Mouse (Mus musculus) fibroblast of lung, adult 2 months (primary cell): ENCODE results near the gene Nenf.

Experiments
- DNase-seq: peaks from one replicate; pipeline ENCODE4 v3.0.0-alpha.2; 2011; ENCODE audit warnings: low read depth

Nenf gene

GRCm38 (mm10) chr1:191317591-191318196 lies at the start of gene Nenf:
Gene Nenf, minus strand, starts transcription at chr1:191318194.
- DNase-seq, result no peak

- no peak for DNase-seq
These were observed 46.5 kb upstream of the Nenf start for GRCm38 (mm10) chr1:191364477-191364876.

DNA sequence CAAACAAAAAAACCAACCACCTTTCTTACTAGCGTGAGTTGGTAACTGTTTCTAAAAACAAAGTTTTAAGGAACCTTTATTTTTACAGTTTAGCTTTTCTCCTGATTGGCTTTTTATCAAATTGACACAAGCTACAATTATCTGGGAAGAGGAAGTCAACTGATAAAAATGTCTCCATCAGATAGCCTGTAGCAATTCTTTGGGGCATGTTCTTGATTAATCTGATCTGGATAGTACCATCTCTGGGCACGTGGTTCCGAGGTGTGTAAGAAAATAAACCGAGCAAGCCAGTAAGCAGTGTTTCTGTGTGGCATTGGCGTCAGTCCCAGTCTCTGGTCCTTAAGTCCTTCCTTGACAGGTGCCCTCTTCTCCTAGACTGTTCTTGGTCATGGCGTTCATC lies 44.4 kb upstream of the Nenf start:
- no peak for DNase-seq

GRCm38 (mm10) chr1:191359478-191359877 lies 41.5 kb upstream of the Nenf start:
- DNase-seq, result no peak

DNA sequence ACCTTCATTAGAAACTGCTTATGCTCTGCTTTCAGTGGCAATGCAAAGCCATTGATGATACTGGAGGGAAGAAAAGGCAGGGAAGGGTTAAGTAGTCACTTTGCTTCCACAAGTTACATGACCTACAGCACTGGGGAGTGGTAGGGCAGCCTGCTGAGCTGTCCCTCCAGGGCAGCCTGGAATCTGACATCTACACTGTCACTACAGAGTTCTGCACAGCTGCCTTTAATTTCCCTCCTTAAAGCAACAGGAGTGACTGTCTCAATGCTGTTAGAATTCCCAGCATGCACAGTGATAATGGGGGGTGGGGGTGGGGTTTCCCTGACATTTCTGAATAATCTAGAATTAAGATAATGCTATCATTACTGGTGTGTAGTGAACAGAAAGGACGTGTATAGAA lies 38.9 kb upstream of the Nenf start:
- DNase-seq, result no peak

DNA sequence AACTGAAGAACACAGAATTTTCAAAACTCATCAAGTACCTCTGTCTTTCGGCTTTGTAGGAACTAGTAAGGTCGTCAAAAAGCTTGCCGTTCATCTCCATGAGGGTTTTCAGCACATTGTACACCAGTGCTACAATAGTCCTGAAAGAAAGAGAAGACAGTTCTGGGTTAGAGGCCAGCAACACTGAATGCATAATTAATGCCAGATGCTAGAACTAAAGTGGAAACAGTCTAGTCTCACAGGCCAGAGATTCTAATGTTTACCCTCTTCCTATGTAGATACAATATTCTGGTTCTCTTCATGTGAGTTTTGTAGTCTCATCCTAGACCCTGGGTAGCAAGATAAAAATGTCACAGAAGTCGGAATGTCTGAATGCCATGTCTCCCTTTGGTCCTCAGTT lies 35.8 kb upstream of the Nenf start:
- DNase-seq, result no peak

GRCm38 (mm10) chr1:191352786-191353488 lies 34.9 kb upstream of the Nenf start:
- DNase-seq, result peak; percentile 42

DNA sequence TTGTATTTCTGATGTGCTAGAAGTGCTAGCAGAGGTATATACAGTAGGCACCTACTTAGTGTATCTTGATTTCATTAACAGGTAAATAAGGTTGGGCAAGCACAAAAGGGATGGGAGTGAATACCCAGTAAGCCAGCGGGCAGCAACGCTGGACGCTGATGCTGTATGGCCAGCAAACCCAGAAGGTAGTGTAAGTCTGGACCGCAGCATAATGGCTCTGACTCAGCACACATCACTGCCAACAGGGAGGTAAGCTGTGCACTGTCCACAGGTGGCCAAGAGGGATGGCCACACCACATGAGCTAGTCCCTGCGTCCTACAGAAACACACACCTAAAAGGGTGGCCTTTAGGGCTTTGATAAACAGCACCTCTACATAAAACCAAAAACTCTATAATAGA lies 32.4 kb upstream of the Nenf start:
- DNase-seq, result no peak

GRCm38 (mm10) chr1:191349486-191350037 lies 31.6 kb upstream of the Nenf start:
- no peak for DNase-seq

- no peak for DNase-seq
These were observed 31.0 kb upstream of the Nenf start for GRCm38 (mm10) chr1:191348996-191349395.

GRCm38 (mm10) chr1:191348592-191348991 lies 30.6 kb upstream of the Nenf start:
- DNase-seq, result no peak

DNA sequence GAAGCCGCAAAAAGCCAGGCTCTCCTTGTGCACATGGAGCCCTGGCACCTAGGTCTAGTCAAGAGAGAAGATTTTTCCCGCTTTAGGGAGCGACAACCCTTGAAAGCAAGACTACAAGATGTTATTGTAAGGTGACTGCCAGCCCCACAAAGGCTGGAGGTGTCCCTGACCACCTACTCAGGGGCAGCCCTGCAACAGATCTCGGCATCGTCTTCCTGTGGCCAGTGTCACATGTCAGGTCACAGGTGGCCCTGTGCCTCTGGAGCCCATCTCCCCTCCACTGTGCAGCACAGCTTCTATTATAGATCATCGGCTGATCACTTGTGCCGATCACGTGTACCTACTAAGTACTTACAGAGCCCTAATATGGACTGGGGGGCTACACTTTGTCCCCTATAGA lies 29.6 kb upstream of the Nenf start:
- DNase-seq, result no peak

- no peak for DNase-seq
These were observed 22.5 kb upstream of the Nenf start for GRCm38 (mm10) chr1:191340530-191340929.

DNA sequence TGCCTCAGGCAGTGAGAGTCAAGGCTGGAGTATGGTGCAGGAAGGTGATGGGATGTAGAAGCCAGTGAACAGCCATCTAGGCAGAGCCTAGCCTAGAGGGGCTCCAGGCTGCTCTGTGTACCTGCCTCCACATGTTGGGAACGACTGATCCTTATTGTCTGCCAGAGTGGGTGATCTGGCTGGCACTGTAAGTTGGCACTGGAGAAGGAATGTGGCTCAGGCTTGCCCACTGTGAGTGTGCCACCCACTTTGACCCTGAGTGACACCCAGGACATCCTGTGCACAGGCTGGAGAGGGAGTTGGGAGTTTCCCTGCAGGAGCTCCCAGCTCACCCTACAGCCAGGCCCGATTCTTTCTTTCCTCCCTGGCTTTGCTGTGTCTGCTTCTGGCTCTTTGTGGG lies 21.9 kb upstream of the Nenf start:
- no peak for DNase-seq

GRCm38 (mm10) chr1:191334500-191334899 lies 16.5 kb upstream of the Nenf start:
- no peak for DNase-seq

GRCm38 (mm10) chr1:191330356-191330755 lies 12.4 kb upstream of the Nenf start:
- no peak for DNase-seq

DNA sequence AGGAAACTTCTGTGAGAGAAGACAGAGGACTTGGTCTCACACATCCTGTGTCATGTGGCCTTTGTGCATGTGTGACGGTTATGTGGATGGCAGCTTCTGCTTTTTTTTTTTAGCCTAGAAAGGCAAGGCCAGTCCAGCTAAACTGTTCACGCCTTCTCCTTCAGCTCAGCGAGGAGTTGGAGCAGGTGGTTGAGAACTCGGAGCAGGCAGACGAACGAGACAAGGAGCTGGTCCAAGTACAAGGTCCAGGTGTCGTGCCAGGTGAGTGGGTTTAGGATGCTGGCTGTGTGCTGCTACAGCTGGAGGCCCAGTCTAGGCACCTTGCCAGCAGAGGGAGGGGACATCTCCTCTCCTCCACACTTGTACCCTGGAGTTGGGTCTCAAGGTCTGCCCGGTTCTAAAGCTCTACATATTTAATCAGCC lies 10.0 kb upstream of the Nenf start:
- no peak for DNase-seq

DNA sequence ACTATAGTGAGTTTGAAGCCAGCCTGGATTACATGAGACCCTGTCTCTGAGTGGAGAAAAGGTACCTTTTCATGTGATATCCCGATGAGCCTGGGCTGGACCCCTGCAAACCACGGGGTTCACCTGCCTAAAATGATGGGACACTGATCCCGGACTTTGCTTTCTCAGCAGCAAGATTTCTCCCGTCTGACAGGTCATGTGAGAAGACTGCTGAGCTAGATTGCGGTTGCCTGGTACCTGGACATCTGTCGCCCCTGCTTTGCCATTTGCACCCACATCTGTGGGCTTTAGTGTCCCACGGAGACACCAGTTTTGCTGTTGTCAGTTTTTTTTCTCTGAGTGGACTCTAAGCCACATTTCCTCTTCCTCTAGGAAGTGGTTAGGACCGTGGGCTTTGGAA lies 9.3 kb upstream of the Nenf start:
- no peak for DNase-seq

GRCm38 (mm10) chr1:191326233-191326882 lies 8.4 kb upstream of the Nenf start:
- DNase-seq, result no peak

- peak; percentile 86 for DNase-seq
These were observed 7.8 kb upstream of the Nenf start, which contains the start of gene Tmem206 for GRCm38 (mm10) chr1:191325726-191326232. Gene Tmem206, plus strand, starts transcription at chr1:191325912.

GRCm38 (mm10) chr1:191324733-191325590 lies 7.0 kb upstream of the Nenf start:
- no peak for DNase-seq

DNA sequence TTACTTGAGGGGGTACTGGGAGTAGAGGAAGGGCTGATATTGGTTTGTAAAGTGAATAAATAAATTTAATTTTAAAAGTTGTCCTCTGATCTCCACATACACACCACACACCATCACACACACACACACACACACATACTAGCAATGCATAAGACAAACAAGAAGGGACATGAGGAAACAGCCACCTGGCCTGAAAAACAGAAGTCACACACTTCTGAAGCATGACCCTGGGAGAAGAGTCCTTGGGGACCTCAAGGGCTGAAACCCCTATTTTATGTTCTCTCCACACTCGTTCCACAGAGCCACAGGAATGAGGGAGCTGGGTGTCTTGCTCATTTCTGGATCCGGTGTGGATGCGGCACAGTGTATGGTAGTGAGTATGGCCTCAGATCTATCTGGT lies 5.4 kb upstream of the Nenf start:
- DNase-seq, result no peak
